Mouse (Mus musculus): ENCODE data around the gene Tgif2.

The Tgif2 gene

GRCm38 (mm10) chr2:156844715-156845114, 4.9 kb downstream of the Tgif2 start:
- no peak for DNase-seq

DNA sequence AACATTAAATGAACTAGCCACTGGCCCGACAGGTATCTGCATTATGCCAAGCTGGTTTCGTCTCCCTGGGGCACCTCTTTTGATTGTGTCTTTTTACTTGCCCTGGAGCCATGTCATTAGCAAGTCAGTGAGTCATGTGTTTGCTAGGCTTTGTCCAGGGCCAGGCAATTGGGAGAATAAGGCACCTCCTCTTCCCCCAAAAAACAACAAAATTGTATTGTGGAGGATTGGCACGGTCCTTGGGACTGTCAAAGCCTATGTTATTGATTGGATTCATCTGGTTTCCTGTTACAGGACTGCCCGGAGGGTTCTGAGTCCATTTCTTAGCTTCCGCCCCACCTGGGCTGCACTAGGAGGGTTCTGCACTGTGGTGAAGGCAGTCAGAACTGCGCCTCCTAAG, 7.8 kb downstream of the Tgif2 start:
- no peak for DNase-seq

DNA sequence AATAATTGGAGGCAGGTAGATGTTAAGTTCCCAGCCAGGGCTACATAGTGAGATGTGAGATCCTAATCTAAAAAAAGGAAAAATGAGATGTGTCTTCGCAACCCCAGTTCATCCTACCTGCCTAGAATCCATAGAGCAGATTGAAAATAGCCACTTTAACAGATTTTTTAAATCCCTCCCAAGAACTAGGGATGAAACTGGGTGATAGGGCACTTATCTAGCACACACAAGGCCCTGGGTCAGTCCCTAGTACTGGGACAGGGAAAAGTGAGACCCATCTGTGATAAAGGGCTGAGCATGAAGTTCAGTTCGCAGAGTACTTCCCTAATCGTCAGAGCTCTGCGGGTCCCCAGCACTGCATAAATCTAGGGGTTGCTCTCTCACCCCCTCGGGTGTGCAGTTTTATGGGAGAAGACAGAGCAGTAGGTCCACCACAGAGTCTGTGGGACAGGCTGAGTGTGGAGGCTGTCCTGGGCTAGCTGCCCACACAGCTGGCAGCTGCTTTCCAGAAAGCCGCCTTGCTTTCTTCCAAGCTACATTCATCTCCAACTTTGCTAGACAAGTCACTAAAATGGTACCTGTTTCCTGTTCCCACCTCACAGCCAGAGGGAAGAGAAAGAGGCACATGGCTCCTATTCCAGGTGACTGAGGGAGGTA, 8.8 kb downstream of the Tgif2 start:
- no peak for DNase-seq

GRCm38 (mm10) chr2:156850505-156850904, 10.7 kb downstream of the Tgif2 start:
- DNase-seq: no peak

- peak; percentile 7 to 24 for DNase-seq
These were observed 13.8 kb downstream of the Tgif2 start for GRCm38 (mm10) chr2:156853584-156853983.

DNA sequence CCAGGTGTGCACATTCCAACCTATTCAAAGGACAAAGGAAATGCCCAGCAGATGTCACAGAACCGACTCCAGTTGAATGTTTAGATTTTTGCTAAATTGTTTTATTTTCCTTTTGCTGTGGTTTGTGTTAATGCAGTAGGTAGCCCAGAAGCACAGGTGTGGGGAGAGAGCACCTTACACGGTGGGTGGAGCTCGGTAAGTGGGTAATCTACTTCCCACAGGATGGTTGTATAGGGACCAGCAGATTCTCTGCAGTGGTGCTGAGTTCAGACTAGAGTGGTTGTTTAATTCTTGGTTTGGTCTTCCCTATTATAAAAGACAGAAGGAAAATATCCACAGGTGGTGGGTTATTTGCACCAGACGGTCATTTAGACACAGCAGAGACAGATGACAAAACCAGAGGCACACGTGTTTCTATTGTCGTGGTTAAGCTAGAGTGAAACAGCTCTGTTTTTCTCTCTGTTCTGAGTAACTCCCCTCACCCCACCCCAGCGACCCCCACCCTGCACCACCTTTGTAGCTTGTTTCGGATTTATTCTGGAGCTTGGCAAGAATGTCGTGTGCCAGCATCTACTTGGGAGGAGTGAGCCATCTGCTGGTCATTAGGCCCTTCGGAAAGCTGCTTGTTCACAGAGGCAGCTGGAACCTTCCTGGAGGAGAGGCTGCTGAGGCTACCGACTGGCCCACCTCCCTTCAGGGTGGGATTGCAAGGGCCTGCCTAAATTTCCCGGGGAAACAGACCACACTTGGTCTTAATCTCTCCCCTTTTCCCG, 14.4 kb downstream of the Tgif2 start:
- DNase-seq: peak; percentile 56 to 68

DNA sequence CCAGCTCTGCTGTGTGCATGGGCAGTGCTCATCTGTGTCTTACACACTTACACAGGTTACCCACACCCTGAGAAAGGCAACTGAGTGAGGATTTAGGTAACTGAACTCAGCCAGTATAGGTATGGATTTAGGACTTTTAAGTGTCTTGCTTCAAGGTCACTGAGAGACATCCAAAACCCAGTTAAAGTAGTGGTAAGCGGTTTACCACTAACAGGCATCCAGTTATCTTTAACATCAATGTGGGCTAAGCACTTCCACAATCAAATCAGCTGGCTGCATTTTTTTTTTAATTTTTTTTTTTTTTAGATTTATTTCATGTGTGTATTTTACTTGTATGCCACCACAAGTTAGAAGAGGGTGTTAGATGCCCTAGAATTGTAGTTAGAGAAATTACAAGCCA, 16.5 kb downstream of the Tgif2 start:
- no peak for DNase-seq

GRCm38 (mm10) chr2:156857385-156857791, 17.6 kb downstream of the Tgif2 start:
- DNase-seq: no peak

GRCm38 (mm10) chr2:156857835-156858234, 18.0 kb downstream of the Tgif2 start, which contains the start of gene 4930518I15Rik:
Gene 4930518I15Rik, minus strand, starts transcription at chr2:156857946.
- DNase-seq: no peak

DNA sequence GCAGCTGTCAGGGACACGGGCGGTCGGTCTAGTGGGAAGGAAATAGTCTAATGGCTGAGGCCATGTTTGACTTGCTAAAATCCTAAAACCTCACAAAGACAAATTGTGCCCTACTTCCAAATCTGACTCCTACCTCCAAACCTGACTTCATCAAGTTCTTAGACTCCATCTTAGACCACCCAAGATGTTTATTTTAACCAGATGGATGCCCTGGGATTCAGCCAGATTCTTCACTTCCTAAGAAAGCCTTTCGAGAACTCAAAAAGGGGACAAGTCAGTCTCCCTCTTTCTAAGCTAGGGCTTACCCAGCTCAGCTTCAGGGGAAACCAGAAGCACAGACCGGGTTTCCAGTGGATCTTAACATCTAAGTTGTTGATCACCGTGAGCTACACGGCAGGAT, 18.9 kb downstream of the Tgif2 start:
- no peak for DNase-seq

DNA sequence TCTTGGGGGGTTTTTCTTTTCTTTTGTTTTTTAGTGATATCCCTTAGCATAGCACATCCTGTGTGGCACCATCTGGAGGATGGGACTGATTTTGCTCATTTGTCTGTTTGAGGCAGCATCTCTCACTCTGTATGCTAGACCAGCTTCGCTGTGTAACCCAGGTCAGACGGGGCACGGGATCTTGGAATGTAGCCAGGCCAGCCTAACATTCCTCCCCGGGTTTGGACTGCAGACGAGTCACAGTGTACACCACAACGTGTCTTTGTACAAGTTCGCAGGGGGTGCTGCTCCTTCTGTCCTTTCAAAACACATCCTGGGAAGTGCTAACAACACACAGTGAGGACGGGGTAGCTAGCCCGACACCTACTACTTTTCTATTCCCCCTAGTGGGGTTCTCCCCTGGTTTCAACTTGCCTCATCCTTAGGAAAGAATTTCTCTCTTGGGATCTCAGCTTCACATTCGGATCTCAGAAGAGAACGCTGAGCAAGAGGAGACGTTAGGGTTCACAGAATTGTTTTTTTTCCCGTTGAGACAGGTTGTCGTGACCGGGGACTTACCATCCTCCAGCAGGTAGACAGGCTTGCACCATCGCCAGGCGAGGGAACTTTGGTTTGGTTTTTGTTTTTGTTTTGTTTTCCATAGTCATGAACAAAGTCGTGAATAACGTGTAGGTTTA, 22.4 kb downstream of the Tgif2 start:
- DNase-seq: peak; percentile 51 to 72

GRCm38 (mm10) chr2:156862772-156863486, 23.1 kb downstream of the Tgif2 start, which contains the start of gene Rab5if:
Gene Rab5if, plus strand, starts transcription at chr2:156863128.
- DNase-seq: peak; percentile 97 to 99

DNA sequence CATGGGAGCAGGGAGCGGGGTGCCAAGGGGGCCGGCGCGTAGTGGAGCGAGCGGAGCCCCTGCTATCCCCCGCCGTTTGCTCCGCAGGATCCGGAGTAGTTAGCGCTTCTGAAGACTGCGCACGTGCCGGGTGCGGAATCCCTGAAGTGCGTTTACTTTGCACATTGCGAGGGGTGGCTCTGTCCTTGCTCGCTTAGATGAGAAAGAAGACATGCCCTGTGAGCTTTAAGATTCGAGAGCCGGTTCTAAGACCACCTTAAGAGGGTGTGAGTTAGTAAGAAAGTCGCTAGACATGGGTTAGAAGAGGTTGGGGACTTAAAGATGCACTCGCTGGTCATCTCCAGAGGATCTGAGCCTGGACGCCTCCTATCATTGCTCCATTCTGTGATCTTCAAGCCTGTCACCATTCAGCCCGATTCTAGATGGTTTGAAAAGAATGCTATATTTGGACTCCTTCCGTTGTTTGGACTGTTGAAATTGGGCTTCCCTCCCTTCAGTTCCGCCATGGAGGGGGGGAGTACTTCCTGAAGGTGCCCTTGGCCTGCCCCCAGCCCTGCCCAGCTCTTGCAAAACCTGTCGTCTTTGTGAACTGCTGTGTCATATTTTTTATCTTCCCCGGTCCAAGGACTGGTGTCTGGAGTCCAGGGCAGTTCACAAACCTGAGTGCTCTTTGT, 23.8 kb downstream of the Tgif2 start:
- DNase-seq: peak; percentile 71 to 79

- DNase-seq: no peak
These were observed 24.7 kb downstream of the Tgif2 start for GRCm38 (mm10) chr2:156864481-156864880.

DNA sequence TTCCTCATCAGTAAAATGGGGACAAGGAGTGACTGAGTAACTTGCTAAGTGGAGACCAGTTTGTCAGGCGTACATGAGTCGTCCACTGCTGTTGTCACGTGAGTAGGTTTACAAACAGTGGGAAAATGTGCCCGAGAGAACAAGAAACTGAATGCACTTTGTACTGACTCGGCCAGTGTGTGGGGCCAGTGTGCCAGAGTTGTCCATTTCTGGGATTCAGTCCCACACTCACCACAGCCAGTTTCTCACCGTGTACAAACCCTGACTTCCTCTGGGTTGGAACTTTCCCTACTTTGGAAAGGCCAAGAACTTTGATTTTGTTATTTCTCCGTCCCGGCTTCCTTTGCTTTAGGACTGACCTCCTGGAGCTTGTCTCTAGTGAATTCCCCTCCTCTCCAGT, 29.2 kb downstream of the Tgif2 start:
- peak; percentile 72 to 82 for DNase-seq

DNA sequence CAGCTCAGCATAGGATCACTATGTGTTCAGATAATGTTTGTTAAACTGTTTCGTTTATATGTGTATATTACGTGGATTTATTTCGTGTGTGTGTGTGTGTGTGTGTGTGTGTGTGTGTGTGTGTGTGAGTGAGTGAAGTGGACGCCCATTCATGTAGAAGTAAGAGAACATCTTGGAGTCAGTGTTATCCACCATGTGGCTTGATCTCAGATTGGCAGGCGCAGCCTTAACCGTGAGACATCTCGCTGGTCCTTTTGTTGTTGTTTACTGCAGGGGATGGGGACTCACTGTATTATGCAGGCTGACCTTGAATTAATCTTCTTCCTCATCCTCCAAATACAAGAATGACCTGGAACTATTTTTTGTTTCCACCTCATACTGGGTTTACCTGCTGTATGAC, 29.7 kb downstream of the Tgif2 start:
- no peak for DNase-seq

DNA sequence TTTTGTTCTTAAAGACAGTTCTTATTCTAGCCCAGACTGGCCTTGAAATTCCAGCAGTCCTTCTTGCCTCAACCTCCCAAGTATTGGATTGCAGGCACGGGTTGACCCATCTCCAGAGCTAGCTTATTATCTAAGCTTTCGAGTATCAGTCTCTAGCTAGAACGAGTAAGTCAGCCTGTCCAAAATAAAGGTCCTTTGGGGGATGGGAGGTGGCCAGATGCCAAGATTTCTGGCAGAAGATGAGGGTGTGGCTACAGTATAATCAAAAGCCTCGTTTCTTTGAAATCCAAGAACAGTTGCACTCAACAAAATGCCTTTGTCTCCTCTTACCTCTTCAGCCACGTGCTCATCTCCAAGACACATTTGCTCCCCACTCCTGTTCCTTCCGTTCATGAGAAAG, 30.7 kb downstream of the Tgif2 start:
- DNase-seq: peak; percentile 25 to 69

- peak; percentile 25 to 70 for DNase-seq
These were observed 33.8 kb downstream of the Tgif2 start for GRCm38 (mm10) chr2:156873629-156874028.

DNA sequence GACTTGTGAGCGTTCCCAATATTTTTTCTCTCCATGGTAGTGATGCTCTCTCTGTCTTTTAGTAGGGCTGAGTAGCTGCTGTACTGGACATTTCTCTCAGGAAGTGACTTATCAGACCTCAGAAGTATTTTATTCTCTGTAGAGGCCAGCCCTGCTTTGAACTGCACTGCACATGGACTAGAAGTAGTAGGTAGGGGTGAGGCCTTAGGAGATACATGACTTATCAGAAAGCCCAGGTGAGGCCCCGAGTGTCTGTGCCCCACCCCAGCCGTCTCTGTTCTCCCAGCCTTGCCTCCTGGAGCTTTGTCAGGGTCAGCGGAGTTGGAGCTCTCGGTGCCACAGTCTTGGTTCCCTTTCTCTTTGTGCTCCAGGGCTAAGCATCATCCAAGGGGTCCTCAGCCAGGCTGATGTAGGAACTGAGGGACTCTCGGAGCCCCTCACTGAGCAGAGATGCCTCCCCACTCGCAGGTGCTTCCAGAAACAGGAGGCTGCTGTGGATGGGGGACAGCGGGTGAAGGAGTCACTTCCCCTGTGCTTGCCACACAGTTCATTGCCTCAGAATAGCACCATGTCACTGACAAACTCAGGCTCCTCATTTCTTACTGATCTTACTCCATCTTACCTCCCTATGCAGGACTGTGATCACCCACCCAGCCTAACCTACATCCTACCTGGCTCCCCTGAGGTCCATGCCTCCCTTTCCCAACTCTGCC, 34.4 kb downstream of the Tgif2 start:
- DNase-seq: no peak

DNA sequence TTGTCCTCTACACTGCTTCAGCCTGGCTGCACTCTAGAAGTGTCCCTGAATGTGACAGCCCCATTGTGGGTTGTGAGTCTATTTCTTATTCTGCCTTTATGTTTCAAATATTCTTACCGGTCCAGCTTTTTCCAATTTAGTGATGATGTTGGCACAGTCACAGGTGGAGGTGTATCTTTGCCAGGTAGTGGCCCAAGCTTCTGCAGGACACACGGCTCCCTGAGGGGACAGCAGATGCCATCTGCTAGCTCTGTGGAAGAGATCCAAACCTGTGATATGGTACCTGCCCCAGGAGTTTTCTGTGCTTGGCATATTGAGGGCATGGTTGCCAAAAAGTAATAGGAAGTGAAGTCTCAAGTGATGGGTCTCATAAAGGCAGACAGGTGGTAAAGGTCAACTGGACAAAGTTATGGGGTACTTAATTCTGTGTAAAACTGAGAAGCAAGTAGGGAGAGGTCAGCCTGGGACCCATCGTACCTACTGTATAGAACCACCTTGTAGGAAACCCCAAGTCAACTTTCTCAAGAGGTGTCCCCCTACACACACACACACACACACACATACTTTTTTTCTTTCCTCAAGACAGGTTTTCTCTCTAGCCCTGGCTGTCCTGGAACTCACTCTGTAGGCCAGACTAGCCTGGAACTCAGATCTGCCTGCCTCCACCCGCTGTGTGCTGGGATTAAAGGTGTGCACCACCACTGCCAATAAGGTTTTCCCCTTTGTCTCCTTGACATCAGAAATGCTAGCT, 35.1 kb downstream of the Tgif2 start:
- DNase-seq: no peak

DNA sequence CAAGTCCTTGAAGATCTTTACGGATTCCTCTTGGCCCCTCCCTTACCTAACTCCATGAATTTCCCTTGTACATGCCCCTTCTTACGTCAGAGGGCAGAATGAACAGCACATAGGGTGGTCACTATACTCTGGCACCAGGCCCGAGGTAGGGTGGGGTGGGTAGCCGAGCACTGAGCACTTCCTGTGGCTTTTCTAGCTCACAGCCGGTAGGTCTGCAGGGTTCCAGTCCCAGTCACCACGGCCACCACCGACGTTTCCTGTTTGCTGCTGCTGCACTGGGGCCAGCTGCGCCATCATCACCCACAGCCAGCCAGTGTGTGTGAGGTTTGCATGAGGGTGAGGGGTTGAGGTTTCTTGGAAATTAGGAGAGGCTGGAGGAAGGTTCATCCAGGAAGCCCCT, 37.9 kb downstream of the Tgif2 start:
- peak; percentile 16 to 31 for DNase-seq

Measured in kidney, postnatal 36 days (tissue).